Mouse (Mus musculus) myocyte (in vitro differentiated cells): ENCODE data around the gene Krt222.

Experiments used
- CEBPB ChIP-seq: IDR thresholded peaks from 2 replicates; pipeline ENCODE4 v1.6.1; 2011; ENCODE audit warnings: mild to moderate bottlenecking, moderate library complexity; ENCODE audit not compliant: poor library complexity, insufficient read depth, severe bottlenecking
- E2F4 ChIP-seq: IDR thresholded peaks from one replicate; pipeline ENCODE4 v1.6.1; 2011; ENCODE audit warnings: mild to moderate bottlenecking, control low read depth, moderate library complexity; ENCODE audit not compliant: insufficient read depth
- MAX ChIP-seq: IDR thresholded peaks from one replicate; pipeline ENCODE4 v1.6.1; 2011; ENCODE audit warnings: low read depth, mild to moderate bottlenecking, control low read depth
- POLR2A ChIP-seq: IDR thresholded peaks from one replicate; pipeline ENCODE4 v1.6.1; 2011; ENCODE audit warnings: low read depth, mild to moderate bottlenecking, control low read depth, moderate library complexity; ENCODE audit not compliant: insufficient read length
- POLR2AphosphoS2 ChIP-seq: IDR thresholded peaks from one replicate; pipeline ENCODE4 v1.6.1; 2011; ENCODE audit warnings: low read depth, control low read depth; ENCODE audit not compliant: insufficient read length
- SRF ChIP-seq: IDR thresholded peaks from one replicate; pipeline ENCODE4 v1.6.1; 2011; ENCODE audit warnings: low read depth; ENCODE audit not compliant: control insufficient read depth, insufficient read length
- TCF12 ChIP-seq: IDR thresholded peaks from one replicate; pipeline ENCODE4 v1.6.1; 2011; ENCODE audit warnings: mild to moderate bottlenecking, control low read depth; ENCODE audit not compliant: poor library complexity, insufficient read depth, severe bottlenecking
- TCF3 ChIP-seq: IDR thresholded peaks from one replicate; pipeline ENCODE4 v1.6.1; 2011; ENCODE audit warnings: low read depth, control low read depth; ENCODE audit not compliant: insufficient read length
- USF1 ChIP-seq: IDR thresholded peaks from one replicate; pipeline ENCODE4 v1.6.1; 2011; ENCODE audit warnings: low read depth, mild to moderate bottlenecking, control low read depth, moderate library complexity

DNA sequence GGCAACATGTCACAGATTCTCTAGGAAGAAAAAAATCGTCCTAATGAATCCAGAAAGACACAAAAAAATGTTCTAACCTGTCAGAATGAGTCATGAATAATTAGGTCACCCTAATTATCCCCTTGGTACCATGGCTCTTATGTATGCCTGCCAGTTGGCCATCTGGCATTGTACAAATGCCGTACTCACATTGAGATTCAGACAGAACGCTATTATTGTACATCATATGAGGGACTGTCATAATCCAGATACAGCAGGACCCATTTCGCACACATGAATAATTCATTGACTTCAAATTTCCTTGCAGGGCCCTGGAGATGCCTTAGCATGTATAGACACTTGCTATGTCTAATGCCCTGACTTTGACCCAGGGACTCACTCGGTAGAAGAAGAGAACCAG, 40.1 kb upstream of the Krt222 start:
- no peak for TF ChIP-seq USF1
- no peak for TF ChIP-seq E2F4
- TF ChIP-seq CEBPB: no peak
- no peak for TF ChIP-seq TCF12
- TF ChIP-seq MAX: no peak
- TF ChIP-seq POLR2A: no peak
- TF ChIP-seq SRF: no peak
- no peak for TF ChIP-seq TCF3
- TF ChIP-seq POLR2AphosphoS2: no peak
